Mouse (Mus musculus): ENCODE results near the gene Atp13a1. TPM values are rescaled to one million over a fixed set of nuclear protein-coding genes. Genes with fewer than 3 reads are reported as not detected.

The Atp13a1 gene
- polyA plus RNA-seq, 1 experiment: 31.2 TPM

GRCm38 (mm10) chr8:69775149-69775534 is 15.8 kb upstream of the Atp13a1 start:
- TF ChIP-seq POLR2A (IDR thresholded peaks at IDR 0.05; ENCODE audit: borderline replicate concordance, low read depth, low read length) (no peak), CTCF (IDR thresholded peaks at IDR 0.05; ENCODE audit: low read depth, low read length) (no peak)
- Histone ChIP-seq H3K27ac (ENCODE audit: insufficient read depth, low read depth, low read length) (peak overlapping the region; percentile 60), H3K4me1 (ENCODE audit: control insufficient read depth, insufficient read depth, low read length) (peaks cover 8% of the 10 kb centered on the region), H3K4me3 (ENCODE audit: insufficient read depth, low read length) (peak overlapping the region; percentile 42)

- TF ChIP-seq POLR2A (IDR thresholded peaks at IDR 0.05; ENCODE audit: borderline replicate concordance, low read depth, low read length): no peak
- TF ChIP-seq CTCF (IDR thresholded peaks at IDR 0.05; ENCODE audit: low read depth, low read length): no peak
- Histone ChIP-seq H3K27ac (ENCODE audit: insufficient read depth, low read depth, low read length) (no peak overlapping the region), H3K4me3 (ENCODE audit: insufficient read depth, low read length) (no peak overlapping the region), H3K4me1 (ENCODE audit: control insufficient read depth, insufficient read depth, low read length) (peaks cover 8% of the 10 kb centered on the region)
Measured at GRCm38 (mm10) chr8:69777111-69777510, 13.9 kb upstream of the Atp13a1 start.

GRCm38 (mm10) chr8:69789105-69789504 is 1.9 kb upstream of the Atp13a1 start:
- Histone ChIP-seq H3K4me3 (ENCODE audit: insufficient read depth, low read length) (no peak overlapping the region), H3K4me1 (ENCODE audit: control insufficient read depth, insufficient read depth, low read length) (peaks cover 12% of the 10 kb centered on the region), H3K27ac (ENCODE audit: insufficient read depth, low read depth, low read length) (no peak overlapping the region)
- no peak for TF ChIP-seq CTCF (IDR thresholded peaks at IDR 0.05; ENCODE audit: low read depth, low read length)
- TF ChIP-seq POLR2A (IDR thresholded peaks at IDR 0.05; ENCODE audit: borderline replicate concordance, low read depth, low read length): no peak

GRCm38 (mm10) chr8:69789731-69790130 is 1.2 kb upstream of the Atp13a1 start:
- TF ChIP-seq CTCF (IDR thresholded peaks at IDR 0.05; ENCODE audit: low read depth, low read length) (no peak), POLR2A (IDR thresholded peaks at IDR 0.05; ENCODE audit: borderline replicate concordance, low read depth, low read length) (no peak)
- peaks cover 12% of the 10 kb centered on the region for H3K4me1 ChIP-seq (ENCODE audit: control insufficient read depth, insufficient read depth, low read length)
- H3K27ac ChIP-seq (ENCODE audit: insufficient read depth, low read depth, low read length): no peak overlapping the region
- H3K4me3 ChIP-seq (ENCODE audit: insufficient read depth, low read length): no peak overlapping the region

- Histone ChIP-seq H3K4me1 (ENCODE audit: control insufficient read depth, insufficient read depth, low read length) (peaks cover 12% of the 10 kb centered on the region), H3K27ac (ENCODE audit: insufficient read depth, low read depth, low read length) (peak overlapping the region; percentile 68), H3K4me3 (ENCODE audit: insufficient read depth, low read length) (peak overlapping the region; percentile 95)
- TF ChIP-seq CTCF (IDR thresholded peaks at IDR 0.05; ENCODE audit: low read depth, low read length): no peak
- no peak for TF ChIP-seq POLR2A (IDR thresholded peaks at IDR 0.05; ENCODE audit: borderline replicate concordance, low read depth, low read length)
Measured at GRCm38 (mm10) chr8:69790364-69790763, 599 bp upstream of the Atp13a1 start.

GRCm38 (mm10) chr8:69791415-69792068 is 579 bp downstream of the Atp13a1 start:
- TF ChIP-seq CTCF (IDR thresholded peaks at IDR 0.05; ENCODE audit: low read depth, low read length): no peak
- TF ChIP-seq POLR2A (IDR thresholded peaks at IDR 0.05; ENCODE audit: borderline replicate concordance, low read depth, low read length): no peak
- H3K4me3 ChIP-seq (ENCODE audit: insufficient read depth, low read length): peak overlapping the region; percentile 95
- H3K4me1 ChIP-seq (ENCODE audit: control insufficient read depth, insufficient read depth, low read length): peaks cover 12% of the 10 kb centered on the region
- peak overlapping the region; percentile 51 for H3K27ac ChIP-seq (ENCODE audit: insufficient read depth, low read depth, low read length)

GRCm38 (mm10) chr8:69793666-69794065 is 2.7 kb downstream of the Atp13a1 start:
- no peak overlapping the region for H3K4me3 ChIP-seq (ENCODE audit: insufficient read depth, low read length)
- H3K27ac ChIP-seq (ENCODE audit: insufficient read depth, low read depth, low read length): no peak overlapping the region
- H3K4me1 ChIP-seq (ENCODE audit: control insufficient read depth, insufficient read depth, low read length): peaks cover 12% of the 10 kb centered on the region
- TF ChIP-seq CTCF (IDR thresholded peaks at IDR 0.05; ENCODE audit: low read depth, low read length) (no peak), POLR2A (IDR thresholded peaks at IDR 0.05; ENCODE audit: borderline replicate concordance, low read depth, low read length) (no peak)

GRCm38 (mm10) chr8:69794096-69794495 is 3.1 kb downstream of the Atp13a1 start:
- Histone ChIP-seq H3K4me1 (ENCODE audit: control insufficient read depth, insufficient read depth, low read length) (peaks cover 12% of the 10 kb centered on the region), H3K27ac (ENCODE audit: insufficient read depth, low read depth, low read length) (no peak overlapping the region), H3K4me3 (ENCODE audit: insufficient read depth, low read length) (no peak overlapping the region)
- TF ChIP-seq CTCF (IDR thresholded peaks at IDR 0.05; ENCODE audit: low read depth, low read length): no peak
- TF ChIP-seq POLR2A (IDR thresholded peaks at IDR 0.05; ENCODE audit: borderline replicate concordance, low read depth, low read length): no peak

- Histone ChIP-seq H3K4me1 (ENCODE audit: control insufficient read depth, insufficient read depth, low read length) (peaks cover 12% of the 10 kb centered on the region), H3K27ac (ENCODE audit: insufficient read depth, low read depth, low read length) (no peak overlapping the region), H3K4me3 (ENCODE audit: insufficient read depth, low read length) (no peak overlapping the region)
- TF ChIP-seq CTCF (IDR thresholded peaks at IDR 0.05; ENCODE audit: low read depth, low read length): no peak
- TF ChIP-seq POLR2A (IDR thresholded peaks at IDR 0.05; ENCODE audit: borderline replicate concordance, low read depth, low read length): no peak
Measured at GRCm38 (mm10) chr8:69794901-69795300, 3.9 kb downstream of the Atp13a1 start.

- Histone ChIP-seq H3K4me3 (ENCODE audit: insufficient read depth, low read length) (no peak overlapping the region), H3K27ac (ENCODE audit: insufficient read depth, low read depth, low read length) (no peak overlapping the region), H3K4me1 (ENCODE audit: control insufficient read depth, insufficient read depth, low read length) (peaks cover 10% of the 10 kb centered on the region)
- TF ChIP-seq CTCF (IDR thresholded peaks at IDR 0.05; ENCODE audit: low read depth, low read length) (no peak), POLR2A (IDR thresholded peaks at IDR 0.05; ENCODE audit: borderline replicate concordance, low read depth, low read length) (no peak)
Measured at GRCm38 (mm10) chr8:69796721-69797345, 5.9 kb downstream of the Atp13a1 start.
